Mouse (Mus musculus) hindbrain, embryonic 16.5 days (tissue): Measurements from ENCODE around the gene Ptprc. TPM values are rescaled to one million over a fixed set of nuclear protein-coding genes. Genes with fewer than 3 reads are reported as not detected.

Experiments used
- ATAC-seq: fragments of 200-750 bp; cut with Nextera tagmentation; 2 replicates; pipeline ENCODE4 v1.8.0; 2017; ENCODE audit warnings: moderate TSS enrichment, moderate library complexity
- H3K27ac ChIP-seq: fragments of 300-500 bp; sonication (generic); 2 replicates; pipeline ENCODE4 v1.5.1; 2014; ENCODE audit warnings: low read depth, mild to moderate bottlenecking, control low read depth, low read length, moderate library complexity
- H3K27me3 ChIP-seq: fragments of 300-500 bp; sonication (generic); replicated peaks from 2 replicates; pipeline ENCODE4 v1.6.1; 2014; ENCODE audit warnings: low read length; ENCODE audit not compliant: control insufficient read depth, insufficient read depth
- H3K36me3 ChIP-seq: fragments of 300-500 bp; sonication (generic); 2 replicates; pipeline ENCODE4 v1.6.1; 2014; ENCODE audit warnings: mild to moderate bottlenecking, low read length, moderate library complexity, mixed read lengths; ENCODE audit not compliant: control insufficient read depth, insufficient read depth
- H3K4me1 ChIP-seq: fragments of 300-500 bp; sonication (generic); 2 replicates; pipeline ENCODE4 v1.6.1; 2014; ENCODE audit warnings: low read depth, low read length; ENCODE audit not compliant: control insufficient read depth, insufficient read depth
- H3K4me2 ChIP-seq: fragments of 300-500 bp; sonication (generic); 2 replicates; pipeline ENCODE4 v1.6.1; 2014; ENCODE audit warnings: mild to moderate bottlenecking, low read length, control low read depth, moderate library complexity
- H3K4me3 ChIP-seq: fragments of 300-500 bp; sonication (generic); 2 replicates; pipeline ENCODE4 v1.5.1; 2014; ENCODE audit warnings: mild to moderate bottlenecking, low read length, control low read depth, moderate library complexity
- H3K9ac ChIP-seq: fragments of 300-500 bp; sonication (generic); 2 replicates; pipeline ENCODE4 v1.6.1; 2014; ENCODE audit warnings: low read depth, mild to moderate bottlenecking, control low read depth, low read length, moderate library complexity
- H3K9me3 ChIP-seq: fragments of 300-500 bp; sonication (generic); 2 replicates; pipeline ENCODE4 v1.6.1; 2014; ENCODE audit warnings: mild to moderate bottlenecking, low read length, moderate library complexity; ENCODE audit not compliant: control insufficient read depth
- WGBS: fragments of 180-500 bp; shearing (Covaris S2); extraction: QIAGEN DNeasy Blood & Tissue Kit; methylation state at CpG from one replicate; pipeline ENCODE4 v1.1.7; 2014; 5-methylcytosine and 5-hydroxymethylcytosine counted together
- polyA plus RNA-seq: library from polyadenylated mRNA; unstranded; fragments of >200 nt; fragmentation: Nextera tagmentation; extraction: Ambion mirVana; gene quantifications from 2 replicates; pipeline ENCODE4 v1.2.1, GENCODE M21; 2015

The Ptprc gene
- polyA plus RNA-seq, 1 experiment from 2014 or later, result 1.3 TPM

GRCm38 (mm10) chr1:138037484-138037883 lies 138.0 kb downstream of the Ptprc start:
- Histone ChIP-seq H3K27ac (no peak overlapping the region), H3K9me3 (no peaks in the 10 kb centered on the region), H3K36me3 (no peaks in the 10 kb centered on the region), H3K4me2 (no peak overlapping the region), H3K27me3 (no peaks in the 10 kb centered on the region), H3K9ac (no peak overlapping the region), H3K4me3 (no peak overlapping the region), H3K4me1 (no peaks in the 10 kb centered on the region; the same call in 1 of the 2 replicates)
- ATAC-seq, result no peak
- 78% methylated on average over 5 of the region's 5 CpGs for WGBS

- Histone ChIP-seq H3K9ac (no peak overlapping the region), H3K4me2 (no peak overlapping the region), H3K4me1 (peaks cover 2% of the 10 kb centered on the region; the same call in 1 of the 2 replicates), H3K4me3 (no peak overlapping the region), H3K36me3 (no peaks in the 10 kb centered on the region), H3K27me3 (no peaks in the 10 kb centered on the region), H3K27ac (no peak overlapping the region), H3K9me3 (no peaks in the 10 kb centered on the region)
- peak; percentile 84 for ATAC-seq
- 10% methylated on average over 4 of the region's 4 CpGs for WGBS
These were observed 145.9 kb downstream of the Ptprc start for GRCm38 (mm10) chr1:138029649-138030048.

DNA sequence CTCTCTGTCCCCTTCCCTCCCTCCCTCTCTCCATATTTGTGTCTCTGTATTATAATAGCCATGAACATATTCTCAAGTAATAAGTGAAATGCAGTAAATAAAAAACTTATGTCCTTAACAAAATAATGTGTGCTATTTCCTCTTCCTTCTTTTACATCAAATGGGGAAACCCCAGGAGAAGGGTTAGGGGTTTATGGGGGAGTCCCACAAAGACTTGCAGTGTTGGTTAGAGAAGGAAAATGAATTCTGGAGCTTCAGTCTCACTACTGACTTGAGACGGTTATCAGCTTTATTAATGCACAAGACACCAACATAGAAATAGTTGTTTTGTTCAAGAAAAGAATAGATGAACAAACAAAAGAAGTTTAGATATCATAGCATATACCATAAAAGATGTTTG lies 150.2 kb downstream of the Ptprc start:
- H3K4me2 ChIP-seq, result no peak overlapping the region
- no peak overlapping the region for H3K4me3 ChIP-seq
- H3K27me3 ChIP-seq, result no peaks in the 10 kb centered on the region
- no peak overlapping the region for H3K27ac ChIP-seq
- ATAC-seq, result no peak
- peaks cover 2% of the 10 kb centered on the region; the same call in 1 of the 2 replicates for H3K4me1 ChIP-seq
- no peaks in the 10 kb centered on the region for H3K36me3 ChIP-seq
- no peak overlapping the region for H3K9ac ChIP-seq
- H3K9me3 ChIP-seq, result no peaks in the 10 kb centered on the region
- 89% methylated on average over 1 of the region's 1 CpGs for WGBS

GRCm38 (mm10) chr1:138023601-138024000 lies 151.9 kb downstream of the Ptprc start:
- H3K4me3 ChIP-seq, result no peak overlapping the region
- H3K9me3 ChIP-seq, result no peaks in the 10 kb centered on the region
- ATAC-seq, result no peak
- H3K4me1 ChIP-seq, result no peaks in the 10 kb centered on the region
- no peaks in the 10 kb centered on the region for H3K36me3 ChIP-seq
- no peak overlapping the region for H3K9ac ChIP-seq
- H3K27me3 ChIP-seq, result no peaks in the 10 kb centered on the region
- H3K4me2 ChIP-seq, result no peak overlapping the region
- no peak overlapping the region for H3K27ac ChIP-seq
- WGBS, result 34% methylated on average over 4 of the region's 4 CpGs

GRCm38 (mm10) chr1:138022918-138023295 lies 152.6 kb downstream of the Ptprc start:
- WGBS, result 10% methylated on average over 3 of the region's 3 CpGs
- ATAC-seq, result no peak
- Histone ChIP-seq H3K27me3 (no peaks in the 10 kb centered on the region), H3K27ac (no peak overlapping the region), H3K4me2 (no peak overlapping the region), H3K9ac (no peak overlapping the region), H3K36me3 (no peaks in the 10 kb centered on the region), H3K9me3 (no peaks in the 10 kb centered on the region), H3K4me3 (no peak overlapping the region), H3K4me1 (no peaks in the 10 kb centered on the region)

DNA sequence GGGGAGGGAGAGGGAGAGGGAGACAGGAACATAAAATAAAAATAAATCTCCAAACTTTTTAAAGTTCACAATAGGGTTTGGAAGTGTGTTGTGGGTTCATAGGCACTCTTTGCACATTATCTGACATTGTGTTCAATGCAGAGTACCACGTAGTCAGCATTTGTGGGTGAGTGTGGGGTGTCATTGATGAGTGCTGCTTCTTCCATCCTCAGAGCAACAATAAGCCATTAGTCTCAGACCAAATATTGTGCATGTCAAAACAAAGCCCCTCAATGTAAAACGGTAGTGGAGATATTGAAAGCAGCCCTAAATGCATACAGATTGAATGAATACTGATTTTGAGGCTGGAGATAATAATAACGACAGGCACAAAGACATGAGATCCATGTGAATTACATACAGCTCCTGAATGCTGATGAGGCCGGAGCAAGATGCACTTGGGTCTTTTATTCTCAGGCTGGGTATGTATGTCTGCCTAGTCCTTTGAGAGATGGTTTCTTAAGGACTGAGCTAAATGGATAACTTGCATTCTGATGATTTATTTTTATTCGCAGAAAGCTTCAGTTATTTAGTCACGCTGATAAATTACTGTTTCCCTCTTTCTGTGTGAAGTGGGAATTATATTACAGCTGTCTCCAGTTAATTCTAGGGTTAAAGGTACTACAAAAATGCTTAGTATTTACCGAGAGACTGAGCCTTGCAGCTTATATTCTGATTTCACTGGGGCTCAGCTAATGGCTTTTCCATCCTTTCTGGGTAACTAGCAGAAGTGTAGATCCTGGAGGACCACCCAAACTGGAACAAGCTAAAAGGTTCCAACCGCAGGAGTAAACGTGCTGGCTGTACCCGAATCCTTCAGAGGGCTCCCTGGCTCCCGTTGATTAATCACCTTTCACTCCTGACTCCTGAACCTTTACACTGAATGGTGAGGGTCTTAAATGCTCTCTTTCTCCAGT lies 153.3 kb downstream of the Ptprc start:
- no peak overlapping the region for H3K4me3 ChIP-seq
- H3K27me3 ChIP-seq, result no peaks in the 10 kb centered on the region
- no peaks in the 10 kb centered on the region for H3K9me3 ChIP-seq
- 28% methylated on average over 11 of the region's 11 CpGs for WGBS
- no peak overlapping the region for H3K9ac ChIP-seq
- H3K27ac ChIP-seq, result no peak overlapping the region
- no peak for ATAC-seq
- H3K4me2 ChIP-seq, result no peak overlapping the region
- no peaks in the 10 kb centered on the region for H3K4me1 ChIP-seq
- H3K36me3 ChIP-seq, result no peaks in the 10 kb centered on the region

Other genes with a start within 250 kb of the Ptprc start
- gene Atp6v1g3, start 98.0 kb upstream of the Ptprc start, polyA plus RNA-seq, result not detected in 2 replicates